Mouse (Mus musculus): Measurements from ENCODE around the gene Nfia.
A peak's percentile ranks its signal among the peaks of the same experiment; 100 is the strongest.

Gene Nfia

GRCm38 (mm10) chr4:97912155-97912554 is 139.6 kb downstream of the Nfia start:
- DNase-seq (ENCODE audit: low spot score), result no peak

DNA sequence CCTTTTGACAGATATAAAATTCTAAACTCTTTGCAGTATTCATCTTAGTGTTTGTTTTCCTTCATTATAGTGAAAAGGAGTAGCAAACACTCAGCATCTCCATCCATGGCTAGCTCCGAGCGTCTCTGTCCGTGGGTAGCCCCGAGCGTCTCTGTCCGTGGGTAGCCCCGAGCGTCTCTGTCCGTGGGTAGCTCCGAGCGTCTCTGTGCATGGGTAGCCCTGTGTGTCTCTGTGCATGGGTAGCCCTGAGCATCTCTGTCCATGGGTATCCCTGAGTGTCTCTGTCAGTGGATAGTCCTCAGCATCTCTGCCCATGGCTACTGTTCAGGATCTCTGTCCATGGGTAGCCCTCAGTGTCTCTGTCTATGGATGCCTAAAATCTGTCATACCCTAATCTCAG is 140.0 kb downstream of the Nfia start:
- no peak for DNase-seq (ENCODE audit: low spot score)

- no peak for DNase-seq (ENCODE audit: low spot score)
These were observed 141.8 kb downstream of the Nfia start for GRCm38 (mm10) chr4:97914348-97914747.

- no peak for DNase-seq (ENCODE audit: low spot score)
These were observed 142.2 kb downstream of the Nfia start for GRCm38 (mm10) chr4:97914761-97915160.

DNA sequence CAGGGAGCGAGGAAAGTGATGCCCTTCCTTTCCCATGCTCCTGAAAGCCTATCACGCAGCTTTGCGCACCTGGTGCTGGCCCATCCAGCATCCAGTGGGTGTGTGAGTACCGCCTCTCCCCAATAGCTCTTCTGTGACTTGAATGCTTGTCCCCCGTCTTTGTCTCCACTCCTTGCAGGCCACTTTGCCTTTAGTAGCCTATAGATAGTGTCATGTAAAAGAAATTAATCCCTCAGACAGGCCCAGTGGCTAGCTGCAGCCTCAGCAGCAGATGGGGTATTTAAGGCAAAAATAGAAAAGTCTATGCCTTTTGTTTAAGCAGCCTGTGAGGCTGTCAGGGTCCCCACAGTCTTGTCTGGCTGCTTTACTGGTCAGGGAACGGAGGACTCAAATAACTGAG is 145.0 kb downstream of the Nfia start:
- DNase-seq (ENCODE audit: low spot score), result no peak

GRCm38 (mm10) chr4:97918675-97919074 is 146.1 kb downstream of the Nfia start:
- DNase-seq (ENCODE audit: low spot score), result no peak

GRCm38 (mm10) chr4:97919773-97920172 is 147.2 kb downstream of the Nfia start:
- DNase-seq (ENCODE audit: low spot score), result no peak

- DNase-seq (ENCODE audit: low spot score), result no peak
These were observed 147.9 kb downstream of the Nfia start for GRCm38 (mm10) chr4:97920287-97921079.

GRCm38 (mm10) chr4:97921682-97922081 is 149.1 kb downstream of the Nfia start:
- DNase-seq (ENCODE audit: low spot score), result no peak

- DNase-seq (ENCODE audit: low spot score), result no peak
These were observed 150.7 kb downstream of the Nfia start for GRCm38 (mm10) chr4:97923248-97923647.

- peak; percentile 78 for DNase-seq (ENCODE audit: low spot score)
These were observed 151.4 kb downstream of the Nfia start for GRCm38 (mm10) chr4:97923876-97924316.

GRCm38 (mm10) chr4:97924414-97924813 is 151.9 kb downstream of the Nfia start:
- no peak for DNase-seq (ENCODE audit: low spot score)

DNA sequence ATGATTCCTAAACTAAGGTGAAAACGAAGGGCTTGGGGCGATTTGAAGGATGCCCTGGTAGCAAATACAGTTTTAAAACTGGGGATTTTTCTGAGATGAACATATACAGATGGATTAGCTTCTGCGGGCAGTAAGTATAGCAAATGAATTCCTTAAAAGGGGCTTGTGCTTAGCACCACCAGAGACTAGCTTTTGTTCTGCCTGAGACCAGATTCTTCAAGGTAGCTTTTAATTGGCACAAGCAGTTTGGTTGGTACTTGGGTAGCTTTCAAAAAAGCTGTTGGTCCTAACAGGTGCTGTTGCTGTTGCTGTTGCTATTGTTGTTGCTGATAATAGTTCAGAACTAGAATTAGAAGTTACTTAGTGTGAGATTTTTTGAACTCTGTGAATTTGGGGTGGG is 152.3 kb downstream of the Nfia start:
- DNase-seq (ENCODE audit: low spot score), result no peak

GRCm38 (mm10) chr4:97925644-97926043 is 153.1 kb downstream of the Nfia start:
- no peak for DNase-seq (ENCODE audit: low spot score)

GRCm38 (mm10) chr4:97926607-97927308 is 154.2 kb downstream of the Nfia start:
- DNase-seq (ENCODE audit: low spot score), result peak; percentile 10

GRCm38 (mm10) chr4:97927309-97927656 is 154.7 kb downstream of the Nfia start:
- no peak for DNase-seq (ENCODE audit: low spot score)

DNA sequence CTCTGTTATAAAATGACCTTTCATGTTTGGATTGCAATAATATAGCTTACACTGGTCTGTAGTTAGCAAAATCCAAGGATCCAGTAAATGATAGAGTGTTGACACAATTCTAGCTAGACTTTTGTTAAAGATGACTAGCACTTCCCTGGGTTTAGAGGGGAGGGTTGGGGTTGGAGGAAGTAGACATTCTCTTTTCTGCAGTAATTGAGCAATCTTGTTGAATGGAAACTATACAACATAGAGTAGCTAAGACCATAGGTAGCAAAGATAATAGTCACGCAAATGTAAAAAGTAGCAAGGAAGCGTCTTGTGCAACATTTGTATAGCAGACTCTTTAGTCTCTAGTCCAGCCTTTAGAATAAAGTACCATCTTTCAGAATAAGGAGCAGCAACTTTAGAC is 163.8 kb downstream of the Nfia start:
- no peak for DNase-seq (ENCODE audit: low spot score)

DNA sequence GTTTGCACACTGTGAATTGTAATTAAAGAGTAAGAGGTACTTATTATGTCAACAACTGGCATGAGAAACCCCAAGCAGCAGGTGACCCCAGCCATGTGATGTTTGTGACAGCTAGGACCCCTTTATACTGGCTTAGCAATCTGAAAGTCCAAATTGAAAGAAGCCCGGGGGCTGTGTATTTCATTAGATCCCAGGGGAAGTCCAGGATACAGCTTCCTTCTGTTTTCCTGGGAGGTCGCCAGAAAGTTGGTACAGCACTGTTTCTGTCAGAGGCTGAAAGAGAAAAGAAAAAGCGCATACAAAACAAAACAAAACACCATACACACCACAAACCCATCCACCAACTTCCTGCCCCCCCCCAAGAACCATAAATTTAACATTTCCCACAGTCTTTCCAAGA is 164.4 kb downstream of the Nfia start:
- peak; percentile 19 for DNase-seq (ENCODE audit: low spot score)

- DNase-seq (ENCODE audit: low spot score), result no peak
These were observed 167.0 kb downstream of the Nfia start for GRCm38 (mm10) chr4:97939492-97939891.

DNA sequence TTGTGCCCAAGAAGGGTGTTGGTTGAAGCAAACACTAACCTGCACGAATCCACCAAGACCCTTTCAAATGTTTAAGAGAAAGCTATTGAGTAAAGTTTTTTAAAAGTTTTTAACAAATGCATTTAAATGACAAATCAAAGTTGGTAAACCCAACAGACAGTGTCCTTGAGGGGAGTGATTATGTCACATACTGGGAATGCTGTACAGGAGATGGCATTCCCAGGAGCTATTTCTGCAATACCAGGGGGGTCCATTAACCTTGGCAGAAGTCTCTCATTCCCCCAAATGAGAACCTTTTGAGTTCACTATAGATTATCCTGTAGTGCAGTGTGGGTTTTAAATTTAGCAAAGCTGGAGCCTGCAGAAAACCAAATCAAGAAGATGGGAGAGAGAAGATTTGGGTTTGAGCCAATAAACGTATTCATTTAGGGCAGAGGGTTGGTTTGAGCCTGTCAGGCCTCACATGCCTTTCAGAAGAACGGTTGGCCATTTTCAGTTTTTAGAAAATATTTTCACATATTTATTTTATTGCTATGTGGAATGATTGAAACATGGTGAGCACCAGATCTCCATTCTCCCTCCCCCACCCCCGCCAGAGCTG is 167.5 kb downstream of the Nfia start:
- no peak for DNase-seq (ENCODE audit: low spot score)

GRCm38 (mm10) chr4:97941616-97942015 is 169.1 kb downstream of the Nfia start:
- no peak for DNase-seq (ENCODE audit: low spot score)

DNA sequence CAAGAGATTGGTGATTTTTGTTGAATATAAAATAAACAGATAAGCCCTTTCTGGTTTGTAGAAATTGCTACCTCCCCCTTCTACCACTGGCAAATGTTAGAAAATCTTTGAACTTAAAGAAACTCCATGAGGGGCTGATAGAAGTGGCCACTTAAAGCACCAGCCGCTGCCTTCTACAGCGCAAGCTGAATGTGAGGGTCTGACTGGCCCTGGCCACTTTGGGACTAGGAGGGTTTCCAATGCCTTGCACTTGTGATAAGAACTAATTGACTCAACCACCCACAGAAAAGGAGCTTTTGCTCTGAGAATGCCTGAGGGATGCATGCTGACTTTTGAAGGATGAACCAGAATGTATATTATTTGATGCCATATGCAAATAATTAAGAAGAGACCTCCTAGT is 171.8 kb downstream of the Nfia start:
- no peak for DNase-seq (ENCODE audit: low spot score)

- no peak for DNase-seq (ENCODE audit: low spot score)
These were observed 174.9 kb downstream of the Nfia start for GRCm38 (mm10) chr4:97947484-97947883.
